Mouse (Mus musculus) monocyte, adult 2 months (primary cell): ENCODE results near the gene Klra10.
"Not testable (repeated sequence)": the region's sequence is repeated elsewhere in the genome, so short reads cannot be mapped to it uniquely, and the experiment has no call there.

Experiments
- DNase-seq, 2 experiments: peaks; one replicate each; pipeline ENCODE4 v3.0.0; 2022; ENCODE audit warnings: low spot score in 2 of 2, low read depth in 1 of 2

Klra10 gene

GRCm38 (mm10) chr6:130281828-130282227 is at the start of gene Klra10:
Klra10 (minus strand) TSS chr6:130281928.
- DNase-seq: not testable (repeated sequence)

DNA sequence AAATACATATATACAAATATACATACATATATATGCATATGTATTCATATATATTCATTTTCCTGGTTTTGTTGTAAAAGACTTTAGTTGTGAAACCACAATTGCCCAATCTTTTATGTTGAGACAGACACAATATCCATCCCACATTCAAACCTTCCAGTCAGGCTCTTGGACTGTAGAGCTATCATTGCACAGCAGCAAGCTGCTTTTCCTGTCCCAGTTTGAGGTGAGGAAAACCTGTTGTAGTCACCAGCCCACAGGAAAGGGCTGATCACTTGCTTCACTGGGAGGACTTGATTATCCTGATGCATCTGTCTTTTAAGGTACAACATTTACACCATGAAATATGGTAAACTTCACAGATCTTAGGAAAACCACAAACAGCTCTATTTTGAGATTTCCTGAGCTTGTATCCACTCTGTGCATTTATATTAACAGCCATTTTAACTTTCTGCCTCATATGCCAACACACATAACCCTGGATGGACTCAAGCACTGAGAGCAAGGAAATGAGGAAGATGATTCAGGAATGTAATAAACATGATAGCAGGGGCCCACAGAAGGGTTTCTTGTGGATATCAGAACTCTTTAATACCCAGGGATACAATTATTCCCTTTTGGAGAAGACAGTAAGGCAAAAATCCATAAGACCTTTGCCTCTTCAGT is 6.4 kb upstream of the Klra10 start:
- no peak for DNase-seq

GRCm38 (mm10) chr6:130255326-130255725 is 26.4 kb downstream of the Klra10 start:
- no peak for DNase-seq

DNA sequence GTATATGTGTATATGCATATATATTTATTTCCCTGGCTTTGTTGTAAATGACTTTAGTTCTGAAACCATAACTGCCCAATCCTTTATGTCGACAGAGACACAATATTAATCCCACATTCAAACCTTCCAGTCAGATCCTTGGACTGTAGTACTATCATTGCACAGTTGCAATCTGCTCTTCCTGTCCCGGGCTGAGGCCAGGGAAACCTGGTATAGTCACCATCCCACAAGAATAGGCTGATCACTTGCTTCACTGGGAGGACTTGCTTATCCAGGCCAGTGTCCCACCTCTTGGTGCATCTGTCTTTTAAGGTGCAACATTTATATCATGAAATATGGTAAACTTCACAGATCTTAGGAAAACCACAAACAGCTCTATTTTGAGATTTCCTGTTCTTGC is 44.2 kb downstream of the Klra10 start:
- DNase-seq: no peak

- no peak for DNase-seq
These were observed 45.1 kb downstream of the Klra10 start for GRCm38 (mm10) chr6:130236635-130237034.

DNA sequence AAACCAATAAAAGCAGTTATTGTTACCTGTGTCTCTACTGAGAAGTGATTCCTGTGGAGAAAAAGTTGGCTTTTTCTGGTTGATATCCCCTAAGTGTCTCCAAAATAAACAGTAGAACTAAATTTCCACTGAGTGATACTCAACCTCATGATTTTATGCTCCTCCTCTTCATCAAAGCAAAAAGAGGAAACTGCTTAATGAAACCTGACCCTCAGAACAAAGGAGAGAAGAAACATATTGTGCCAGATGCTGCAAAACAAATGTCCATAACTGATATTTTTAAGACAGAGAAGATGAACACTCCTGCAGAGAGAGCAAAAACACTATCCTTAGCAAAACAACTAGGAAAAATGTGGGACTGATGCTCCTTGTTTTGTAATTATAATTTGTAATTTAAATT is 48.5 kb downstream of the Klra10 start, which contains the start of gene Klra7:
Gene Klra7, minus strand, starts transcription at position 101 of the 400 bp plus-strand sequence.
- DNase-seq: no peak
